Mouse (Mus musculus) ES-Bruce4 (cell line): ENCODE measurements at regions not wholly inside any gene's neighbourhood (a gene's known extent, or its start where the extent isn't known, plus 50 kb on each side); places are given as distances from the start of the nearest gene placed in this dataset.

Experiments
- H3K27ac ChIP-seq: 2 replicates; pipeline ENCODE4 v1.5.1; 2012; ENCODE audit warnings: low read length, inconsistent platforms; ENCODE audit not compliant: insufficient read depth
- H3K27me3 ChIP-seq: 2 replicates; pipeline ENCODE4 v1.6.1; 2012; ENCODE audit warnings: mild to moderate bottlenecking, low read length, inconsistent platforms; ENCODE audit not compliant: control insufficient read depth, poor library complexity, insufficient read depth, severe bottlenecking
- H3K36me3 ChIP-seq: 2 replicates; pipeline ENCODE4 v1.6.1; 2012; ENCODE audit warnings: inconsistent platforms, mild to moderate bottlenecking, low read length, moderate library complexity; ENCODE audit not compliant: control insufficient read depth, poor library complexity, insufficient read depth, severe bottlenecking
- H3K4me1 ChIP-seq: one replicate; pipeline ENCODE4 v1.8.1; 2011; ENCODE audit warnings: low read length; ENCODE audit not compliant: control insufficient read depth, insufficient read depth
- H3K4me3 ChIP-seq: 2 replicates; pipeline ENCODE4 v1.5.1; 2011; ENCODE audit warnings: low read depth, mild to moderate bottlenecking, low read length
- H3K9ac ChIP-seq: 2 replicates; pipeline ENCODE4 v1.6.1; 2012; ENCODE audit warnings: low read depth, mild to moderate bottlenecking, inconsistent platforms; ENCODE audit not compliant: poor library complexity, severe bottlenecking
- H3K9me3 ChIP-seq: replicated peaks from 2 replicates; pipeline ENCODE4 v1.6.1; 2012; ENCODE audit warnings: mild to moderate bottlenecking, low read length, inconsistent platforms; ENCODE audit not compliant: control insufficient read depth, poor library complexity, insufficient read depth, severe bottlenecking
- CTCF ChIP-seq: IDR thresholded peaks from one replicate; pipeline ENCODE4 v1.8.1; 2011; ENCODE audit warnings: low read depth, low read length
- EP300 ChIP-seq: IDR thresholded peaks from 2 replicates; pipeline ENCODE4 v1.6.1; 2011; ENCODE audit warnings: low read depth, low read length; ENCODE audit not compliant: insufficient read depth
- POLR2A ChIP-seq: IDR thresholded peaks from one replicate; pipeline ENCODE4 v1.8.1; 2011; ENCODE audit warnings: low read length; ENCODE audit not compliant: insufficient read depth

DNA sequence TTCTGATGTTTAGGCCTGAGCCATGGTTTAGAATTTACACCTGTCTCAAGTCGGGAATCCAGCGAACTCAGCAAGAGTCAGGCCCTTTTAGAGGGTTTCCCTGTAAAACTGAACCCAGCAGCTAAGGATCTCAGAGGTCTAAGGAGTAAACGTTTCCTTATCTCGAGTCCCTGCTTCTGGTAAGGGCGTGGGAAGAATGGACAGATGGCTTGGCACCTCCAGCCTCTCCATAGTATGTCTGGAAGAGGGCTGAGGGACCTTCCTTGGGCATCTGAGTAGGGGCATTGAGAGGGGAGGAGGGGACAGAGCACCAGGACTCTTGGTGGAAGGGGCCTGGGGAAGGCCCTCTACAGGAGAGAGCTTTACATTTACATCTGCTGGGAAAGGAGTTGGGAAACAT, 123.6 kb upstream of the Kit start:
- H3K4me3 ChIP-seq = no peak overlapping the region
- H3K9ac ChIP-seq = no peak overlapping the region
- H3K4me1 ChIP-seq = no peaks in the 10 kb centered on the region
- no peaks in the 10 kb centered on the region for H3K27me3 ChIP-seq
- no peaks in the 10 kb centered on the region for H3K36me3 ChIP-seq
- H3K27ac ChIP-seq = no peak overlapping the region
- TF ChIP-seq EP300 (no peak), CTCF (no peak), POLR2A (no peak)
- no peaks in the 10 kb centered on the region for H3K9me3 ChIP-seq

DNA sequence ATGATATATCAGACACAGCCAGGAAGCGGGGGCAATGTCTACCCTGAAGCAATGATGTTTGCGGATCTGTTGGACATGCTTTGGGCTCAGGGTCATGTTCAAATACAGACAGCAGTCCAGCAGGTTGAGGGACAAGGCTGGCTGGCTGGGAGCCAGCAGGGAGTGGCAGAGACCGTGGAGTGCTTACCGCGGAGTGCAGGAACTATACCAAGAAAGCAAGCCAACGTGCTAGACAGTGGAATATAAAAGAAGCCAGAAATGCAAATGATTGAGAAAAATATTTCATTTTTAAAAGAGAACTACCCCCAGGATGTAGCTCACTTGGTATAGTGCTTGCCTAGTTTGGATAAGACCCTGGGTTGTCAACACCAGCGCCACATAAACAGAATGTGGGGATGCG, 123.0 kb upstream of the Kit start:
- TF ChIP-seq CTCF (no peak), EP300 (no peak), POLR2A (no peak)
- no peaks in the 10 kb centered on the region for H3K36me3 ChIP-seq
- no peak overlapping the region for H3K27ac ChIP-seq
- no peaks in the 10 kb centered on the region for H3K27me3 ChIP-seq
- H3K9me3 ChIP-seq = no peaks in the 10 kb centered on the region
- H3K4me3 ChIP-seq = no peak overlapping the region
- no peak overlapping the region for H3K9ac ChIP-seq
- H3K4me1 ChIP-seq = no peaks in the 10 kb centered on the region

DNA sequence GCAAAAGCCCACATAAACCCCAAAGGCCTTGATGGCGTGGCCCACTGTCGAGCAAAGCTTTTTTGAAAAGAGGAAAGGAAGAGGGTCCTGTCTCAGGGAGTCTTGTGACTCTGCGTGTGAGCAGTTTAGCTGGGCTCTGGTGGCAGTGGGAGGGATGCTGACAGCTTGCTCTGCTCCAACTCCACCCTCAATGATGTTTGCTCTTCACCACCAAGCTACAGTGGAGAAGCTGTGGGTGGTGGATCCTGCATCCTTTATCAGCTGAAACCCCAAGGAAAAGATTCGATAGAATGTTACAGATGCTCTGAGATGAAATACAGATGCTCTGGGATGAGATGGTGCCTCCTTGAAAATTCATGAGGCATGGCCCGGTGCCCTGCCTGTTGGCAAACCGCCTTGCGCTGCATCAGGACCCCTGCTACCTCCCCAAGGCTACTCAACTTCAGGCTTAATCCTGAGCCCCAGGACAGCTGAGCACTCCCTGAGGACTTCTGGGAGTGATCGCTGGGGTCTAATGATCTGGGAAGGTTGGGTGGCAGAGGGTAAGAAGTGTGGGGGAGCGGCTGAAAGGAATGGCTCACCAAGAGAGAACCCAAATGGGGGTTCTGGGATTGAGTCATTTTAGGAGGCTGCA, 120.8 kb upstream of the Kit start:
- no peaks in the 10 kb centered on the region for H3K4me1 ChIP-seq
- no peaks in the 10 kb centered on the region for H3K36me3 ChIP-seq
- no peak overlapping the region for H3K9ac ChIP-seq
- H3K9me3 ChIP-seq = no peaks in the 10 kb centered on the region
- TF ChIP-seq CTCF (no peak), POLR2A (no peak), EP300 (no peak)
- H3K27ac ChIP-seq = no peak overlapping the region
- H3K4me3 ChIP-seq = no peak overlapping the region
- H3K27me3 ChIP-seq = no peaks in the 10 kb centered on the region

DNA sequence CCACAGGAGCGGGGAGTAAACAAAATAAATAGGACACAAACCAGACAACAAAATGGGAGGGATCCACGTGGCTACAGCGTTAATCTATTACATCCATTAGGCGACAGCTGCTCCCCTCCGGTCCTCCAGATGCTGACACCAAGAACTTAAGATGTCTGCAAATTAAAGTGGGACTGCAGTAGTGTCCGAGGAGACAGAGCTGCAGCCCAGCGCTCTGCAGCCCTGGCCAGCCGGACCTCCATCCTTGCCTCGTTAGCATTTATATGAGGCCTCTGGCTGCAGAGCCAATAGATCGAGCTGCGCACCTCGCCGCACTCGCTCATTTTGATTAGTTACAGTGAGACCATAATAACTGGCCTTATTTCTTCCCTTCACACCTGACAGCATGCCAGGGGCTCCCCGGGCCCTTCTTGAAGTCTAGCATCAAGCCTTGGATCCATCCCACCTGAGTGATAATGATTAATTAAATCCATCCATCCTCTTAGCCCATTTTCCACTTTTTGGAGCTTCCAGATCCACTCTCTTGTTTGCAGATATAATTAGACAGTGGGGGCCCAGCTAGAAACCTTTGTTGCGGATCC, 119.7 kb upstream of the Kit start:
- TF ChIP-seq POLR2A = no peak
- no peak for TF ChIP-seq CTCF
- no peak for TF ChIP-seq EP300
- no peaks in the 10 kb centered on the region for H3K4me1 ChIP-seq
- no peak overlapping the region for H3K27ac ChIP-seq
- H3K36me3 ChIP-seq = no peaks in the 10 kb centered on the region
- no peaks in the 10 kb centered on the region for H3K27me3 ChIP-seq
- no peak overlapping the region for H3K4me3 ChIP-seq
- no peak overlapping the region for H3K9ac ChIP-seq
- H3K9me3 ChIP-seq = no peaks in the 10 kb centered on the region

DNA sequence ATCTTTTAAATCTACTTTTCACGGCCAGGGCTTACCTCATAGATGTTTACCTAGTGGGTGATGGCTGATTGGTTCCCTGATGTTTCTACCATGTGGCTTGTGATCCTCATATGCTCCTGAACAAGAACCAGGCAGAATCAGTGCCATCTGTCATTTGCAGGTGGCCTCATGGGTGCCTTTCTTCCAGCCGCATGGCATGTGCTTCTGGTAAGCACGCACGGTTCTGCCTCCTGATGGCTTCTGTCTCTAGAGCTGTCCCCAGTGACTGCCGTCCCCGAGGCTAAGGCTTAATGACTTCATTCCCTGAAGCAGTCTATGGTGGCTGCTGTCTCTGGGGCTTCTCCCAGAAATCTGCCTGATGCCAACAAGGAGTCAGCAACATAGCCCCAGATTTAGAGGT, 117.3 kb upstream of the Kit start:
- no peak for TF ChIP-seq EP300
- no peak for TF ChIP-seq CTCF
- TF ChIP-seq POLR2A = no peak
- no peak overlapping the region for H3K27ac ChIP-seq
- H3K27me3 ChIP-seq = no peaks in the 10 kb centered on the region
- no peak overlapping the region for H3K4me3 ChIP-seq
- no peaks in the 10 kb centered on the region for H3K9me3 ChIP-seq
- no peaks in the 10 kb centered on the region for H3K36me3 ChIP-seq
- H3K4me1 ChIP-seq = no peaks in the 10 kb centered on the region
- H3K9ac ChIP-seq = no peak overlapping the region

DNA sequence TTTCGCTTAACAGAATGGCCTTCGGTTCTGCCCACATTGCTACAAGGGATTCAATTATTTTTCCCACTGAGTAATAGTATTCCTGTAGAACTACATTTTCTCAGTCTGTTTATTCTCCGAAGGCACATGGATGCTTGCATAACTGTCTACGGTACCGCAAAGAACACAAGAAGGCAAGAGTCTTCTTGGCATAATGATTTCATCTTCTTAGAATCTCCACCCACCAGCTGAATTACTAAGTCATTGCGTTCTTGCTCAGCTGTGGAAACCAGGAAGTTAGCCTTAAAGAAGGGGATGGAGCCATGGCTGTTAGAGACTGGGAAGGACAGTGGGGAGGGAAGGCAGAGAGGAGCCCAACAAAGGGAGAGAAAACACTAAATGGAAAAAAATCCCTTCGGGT, 116.4 kb upstream of the Kit start:
- no peak overlapping the region for H3K4me3 ChIP-seq
- no peaks in the 10 kb centered on the region for H3K4me1 ChIP-seq
- no peak overlapping the region for H3K27ac ChIP-seq
- no peaks in the 10 kb centered on the region for H3K36me3 ChIP-seq
- no peak for TF ChIP-seq POLR2A
- H3K9me3 ChIP-seq = no peaks in the 10 kb centered on the region
- no peaks in the 10 kb centered on the region for H3K27me3 ChIP-seq
- H3K9ac ChIP-seq = no peak overlapping the region
